Mouse (Mus musculus) ovary, adult 2 months (tissue): ENCODE results near the gene Lipo2. TPM values are rescaled to one million over a fixed set of nuclear protein-coding genes. Genes with fewer than 3 reads are reported as not detected.

ENCODE experiments used
- polyA plus RNA-seq: library from polyadenylated mRNA; depleted of rRNA; stranded (reverse); fragments of >200 nt; gene quantifications from 2 replicates; pipeline ENCODE4 v1.2.3, GENCODE M21; 2012; rRNA removed

The Lipo2 gene
- polyA plus RNA-seq: not detected in 2 replicates

DNA sequence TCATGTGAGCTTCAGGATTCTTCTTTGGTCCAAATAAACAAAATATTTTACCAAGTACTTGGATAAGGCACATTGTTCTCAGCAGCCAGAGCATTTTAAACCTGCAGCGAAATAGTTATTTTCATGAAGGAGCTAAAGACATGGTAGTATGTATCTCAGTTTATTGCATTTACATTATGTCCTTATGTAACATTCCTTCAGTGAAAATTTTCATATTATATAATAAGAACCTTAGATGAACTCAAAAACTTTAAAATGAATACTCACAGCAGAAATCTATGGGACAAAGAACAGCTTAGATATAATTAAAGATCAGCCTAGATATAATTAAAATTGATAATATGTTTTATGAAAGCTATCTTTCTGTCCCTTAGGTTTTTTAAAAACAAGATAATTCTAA is at the start of gene Lipo2:
Gene Lipo2, minus strand, starts transcription at position 101 of the 400 bp plus-strand sequence.

DNA sequence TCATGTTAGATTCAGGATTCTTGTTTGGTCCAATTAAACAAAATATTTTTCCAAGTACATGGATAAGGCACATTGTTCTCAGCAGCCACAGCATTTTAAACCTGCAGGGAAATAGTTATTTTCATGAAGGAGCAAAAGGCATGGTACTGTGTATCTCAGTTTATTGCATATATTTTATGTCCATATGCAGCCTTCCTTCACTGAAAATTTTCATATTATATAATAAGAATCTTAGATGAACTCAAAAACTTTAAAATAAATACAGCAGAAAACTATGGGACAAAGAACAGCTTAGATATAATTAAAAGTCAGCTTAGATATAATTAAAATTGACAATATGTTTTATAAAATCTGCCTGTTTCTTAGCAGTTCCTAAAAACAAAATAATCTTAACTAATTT is 36.2 kb upstream of the Lipo2 start, which contains the start of gene Lipo1:
Gene Lipo1, minus strand, starts transcription at position 101 of the 400 bp plus-strand sequence.

DNA sequence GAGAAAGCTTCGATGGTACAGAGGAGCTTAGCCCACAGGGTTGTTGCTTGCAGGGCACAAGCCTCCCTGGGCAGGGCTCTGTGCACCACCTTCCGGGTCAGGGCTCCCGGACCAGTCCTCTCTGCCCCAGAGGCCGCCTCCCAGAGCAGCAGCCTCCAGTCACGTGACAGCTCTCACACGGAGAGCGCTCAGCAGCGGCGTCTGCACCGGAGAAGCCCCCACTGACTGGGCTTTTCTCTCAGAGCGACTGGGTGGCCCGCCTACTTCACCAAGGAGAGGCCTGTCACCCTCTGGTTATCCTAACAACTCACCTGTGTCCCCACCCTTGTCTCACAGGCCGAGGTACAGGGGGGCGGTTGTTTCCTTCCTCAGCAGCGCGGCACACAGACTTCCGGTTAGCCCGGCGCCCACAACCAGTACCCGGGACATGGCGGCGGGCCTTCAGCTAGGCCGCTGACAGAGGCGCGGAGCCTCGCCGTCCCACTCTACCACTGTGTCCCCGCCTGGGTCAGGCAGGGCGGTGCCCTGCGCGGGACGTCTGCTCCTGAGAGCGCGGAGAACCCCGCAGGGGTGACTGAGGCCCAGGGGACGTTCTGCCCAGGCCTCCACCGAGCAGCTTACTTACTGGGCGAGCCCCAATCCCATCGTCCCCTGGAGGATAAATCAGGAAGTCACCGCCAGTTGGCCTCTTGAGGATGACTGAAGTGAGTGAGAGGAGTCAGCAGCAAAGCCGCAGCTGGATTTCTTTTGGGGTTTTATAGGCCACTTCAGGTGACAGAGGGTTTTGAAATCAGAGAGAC is 10.3 kb upstream of the Lipo2 start, which contains the start of gene Lipo3:
Gene Lipo3, minus strand, starts transcription at position 665 of the 800 bp plus-strand sequence.

Other genes with a start within 250 kb of the Lipo2 start
- gene Lipo4, start 233.6 kb downstream of the Lipo2 start, polyA plus RNA-seq: not detected in 2 replicates
- not detected in 2 replicates for gene Gm8978, start 126.1 kb downstream of the Lipo2 start, polyA plus RNA-seq
- 4.2 and 4.9 TPM in 2 replicates for gene Lipo3, start 10.6 kb upstream of the Lipo2 start, polyA plus RNA-seq
- gene Lipo1, start 36.1 kb upstream of the Lipo2 start, polyA plus RNA-seq: not detected in 2 replicates
- gene Lipf, start 209.8 kb upstream of the Lipo2 start, polyA plus RNA-seq: 0.25 and 0.68 TPM in 2 replicates